Mouse (Mus musculus) bone marrow macrophage, adult 2 months (primary cell): Measurements from ENCODE around the gene Olfr1264. TPM values are rescaled to one million over a fixed set of nuclear protein-coding genes. Genes with fewer than 3 reads are reported as not detected.

Experiments used
- H3K27ac ChIP-seq: 2 replicates; pipeline ENCODE4 v1.5.1; 2012; ENCODE audit warnings: low read depth, low read length; ENCODE audit not compliant: insufficient read depth
- H3K4me1 ChIP-seq: 2 replicates; pipeline ENCODE4 v1.6.1; 2012; ENCODE audit warnings: low read length; ENCODE audit not compliant: control insufficient read depth, insufficient read depth
- H3K4me3 ChIP-seq: 2 replicates; pipeline ENCODE4 v1.5.1; 2012; ENCODE audit warnings: mild to moderate bottlenecking, low read length, moderate library complexity; ENCODE audit not compliant: insufficient read depth
- CTCF ChIP-seq: IDR thresholded peaks from 2 replicates; pipeline ENCODE4 v1.5.1; 2012; ENCODE audit warnings: low read depth, mild to moderate bottlenecking, low read length, moderate library complexity
- POLR2A ChIP-seq: IDR thresholded peaks from 2 replicates; pipeline ENCODE4 v1.6.1; 2012; ENCODE audit warnings: mild to moderate bottlenecking, low read depth, low read length, borderline replicate concordance
- polyA plus RNA-seq: library from polyadenylated mRNA; stranded (reverse); fragments of >200 nt; gene quantifications from 2 replicates; pipeline ENCODE4 v1.2.4, GENCODE M21; 2012; ENCODE audit not compliant: missing spikeins, insufficient read depth, insufficient read length

The Olfr1264 gene
- polyA plus RNA-seq: not detected in 2 replicates

DNA sequence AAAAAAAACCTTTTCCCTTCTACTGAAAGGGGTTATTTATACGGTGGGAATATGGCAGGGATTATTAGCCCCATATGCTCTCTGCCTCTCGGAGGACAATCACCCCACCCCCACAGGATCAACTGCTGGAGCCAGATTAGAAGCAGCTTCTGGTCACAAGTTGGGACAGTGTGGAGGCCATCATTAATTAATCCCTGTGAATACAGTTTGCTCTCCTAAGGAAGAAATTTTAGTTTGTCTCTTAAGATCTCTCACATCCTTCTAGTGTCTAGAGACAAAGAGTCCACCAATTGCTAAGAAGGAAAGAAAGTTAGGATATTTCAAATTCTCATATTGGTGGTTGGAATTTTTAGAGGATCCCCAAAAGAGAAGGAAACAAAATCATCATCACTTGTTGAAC lies at the start of gene Olfr1264:
Gene Olfr1264, minus strand, starts transcription at position 101 of the 400 bp plus-strand sequence.
- Histone ChIP-seq H3K4me3 (no peak within 1 kb of the TSS), H3K4me1 (no peaks in the 10 kb centered on the region), H3K27ac (no peak within 1 kb of the TSS)
- no peak for TF ChIP-seq CTCF
- no peak for TF ChIP-seq POLR2A

DNA sequence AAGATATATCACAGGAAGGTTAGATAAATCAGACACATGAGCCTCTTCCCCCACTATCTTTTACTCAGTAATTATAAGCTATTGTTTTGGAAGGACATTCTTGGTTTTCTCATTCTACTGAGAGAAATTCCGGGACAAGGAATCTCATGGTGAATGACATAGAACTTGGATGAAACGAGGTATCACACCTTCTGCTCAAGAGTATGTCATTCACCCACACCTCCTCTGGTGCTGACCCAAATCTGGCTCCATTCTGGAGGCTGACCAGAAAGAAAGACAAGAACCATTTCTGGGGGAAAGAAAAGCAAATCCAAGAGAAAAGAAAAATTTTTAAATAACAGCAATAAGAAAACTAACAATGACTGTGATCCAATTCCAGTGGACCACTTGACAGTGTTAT lies 44.7 kb upstream of the Olfr1264 start:
- no peak for TF ChIP-seq CTCF
- no peak for TF ChIP-seq POLR2A

DNA sequence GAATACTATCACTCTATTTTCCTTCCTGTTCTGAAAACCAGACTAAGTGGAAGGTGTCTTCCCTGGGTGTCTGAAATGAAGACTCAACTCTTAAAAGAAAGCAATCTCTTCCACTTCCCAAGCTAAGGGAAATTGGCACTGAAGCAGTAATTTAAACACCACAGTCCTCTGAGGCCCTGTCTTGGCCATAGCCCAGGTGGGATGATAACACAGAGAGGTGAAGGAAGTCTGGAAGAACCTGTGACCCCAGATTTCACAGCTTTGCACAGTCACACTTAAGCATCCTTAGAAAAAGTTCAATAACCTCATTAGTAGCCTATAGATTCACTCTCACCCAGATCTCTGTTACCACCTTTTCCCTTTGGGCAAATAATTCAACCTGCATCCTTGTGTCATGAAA lies 38.1 kb upstream of the Olfr1264 start, which contains the start of gene Olfr140:
Gene Olfr140, minus strand, starts transcription at position 101 of the 400 bp plus-strand sequence.
- TF ChIP-seq POLR2A (no peak), CTCF (no peak)

More for the DNA sequence above, 44.7 kb upstream of the Olfr1264 start:
- Histone ChIP-seq H3K4me1 (no peaks in the 10 kb centered on the region), H3K27ac (no peak overlapping the region), H3K4me3 (no peak overlapping the region)

DNA sequence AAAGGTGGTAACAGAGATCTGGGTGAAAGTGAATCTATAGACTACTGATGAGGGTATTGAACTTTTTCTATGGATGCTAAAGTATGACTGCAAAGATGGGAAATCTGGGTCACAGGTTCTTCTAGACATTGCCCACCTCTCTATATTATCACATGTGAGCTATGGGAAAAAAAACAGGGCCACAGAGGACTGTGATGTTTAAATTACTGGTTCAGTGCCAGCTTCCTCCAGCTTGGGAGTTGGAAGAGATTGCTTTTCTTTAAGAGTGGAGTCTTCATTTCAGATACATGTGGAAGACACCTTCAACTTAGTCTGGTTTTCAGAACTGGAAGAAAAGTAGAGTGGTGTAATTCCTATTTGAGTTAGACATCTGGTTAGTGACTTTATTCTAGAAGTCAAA lies 9.7 kb upstream of the Olfr1264 start, which contains the start of gene Olfr1265:
Gene Olfr1265, plus strand, starts transcription at position 301 of the 400 bp plus-strand sequence.
- no peak for TF ChIP-seq CTCF
- no peaks in the 10 kb centered on the region for H3K4me1 ChIP-seq

More for the DNA sequence above, 38.1 kb upstream of the Olfr1264 start, which contains the start of gene Olfr140:
- Histone ChIP-seq H3K27ac (no peak within 1 kb of the TSS), H3K4me1 (no peaks in the 10 kb centered on the region), H3K4me3 (no peak within 1 kb of the TSS)

DNA sequence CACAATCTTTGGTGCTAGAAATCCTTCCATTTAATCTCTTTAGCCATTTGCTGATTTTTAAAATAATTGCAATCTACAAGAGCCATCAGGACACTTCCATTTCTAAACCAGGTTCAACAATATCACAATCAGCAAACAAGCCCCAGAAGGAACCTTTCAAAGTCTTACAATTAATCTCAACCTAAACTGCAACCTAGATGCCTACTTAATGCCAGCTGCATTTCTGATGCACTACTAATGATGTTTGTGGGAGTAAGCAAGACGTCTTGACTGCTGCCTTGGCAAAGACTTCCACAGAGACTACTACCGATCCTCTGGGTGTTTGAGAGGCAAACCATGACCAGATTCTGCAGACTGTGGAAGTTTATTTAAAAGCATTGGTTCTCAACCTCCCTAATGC lies 13.5 kb downstream of the Olfr1264 start, which contains the start of gene Olfr1263:
Gene Olfr1263, plus strand, starts transcription at position 301 of the 400 bp plus-strand sequence.
- H3K4me3 ChIP-seq: no peak within 1 kb of the TSS
- H3K27ac ChIP-seq: no peak within 1 kb of the TSS
- TF ChIP-seq CTCF (no peak), POLR2A (no peak)
- H3K4me1 ChIP-seq: no peaks in the 10 kb centered on the region

More for the DNA sequence above, 9.7 kb upstream of the Olfr1264 start, which contains the start of gene Olfr1265:
- Histone ChIP-seq H3K27ac (no peak within 1 kb of the TSS), H3K4me3 (no peak within 1 kb of the TSS)

DNA sequence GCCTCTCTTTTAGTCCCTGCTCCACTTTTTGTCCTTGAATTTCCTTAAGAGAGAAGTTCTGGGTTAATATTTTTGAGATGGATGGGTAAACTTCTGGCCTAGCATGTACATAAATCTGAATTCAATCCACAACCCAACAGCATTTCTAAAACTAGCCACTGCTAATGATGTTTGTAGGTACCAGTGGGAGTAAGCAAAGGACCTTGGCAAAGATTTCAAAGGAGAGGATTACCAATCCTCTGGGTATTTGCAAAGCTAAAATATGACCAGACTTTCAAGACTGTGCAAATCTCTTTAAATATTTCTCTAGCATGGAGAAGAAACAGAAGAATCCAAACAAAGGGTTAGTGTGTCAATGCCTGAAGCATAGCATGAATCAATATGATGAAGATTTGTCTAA lies 25.5 kb downstream of the Olfr1264 start, which contains the start of gene Olfr1262:
Gene Olfr1262, plus strand, starts transcription at position 301 of the 400 bp plus-strand sequence.
- H3K4me1 ChIP-seq: no peaks in the 10 kb centered on the region
- TF ChIP-seq POLR2A: no peak
- no peak for TF ChIP-seq CTCF
- no peak within 1 kb of the TSS for H3K27ac ChIP-seq
- no peak within 1 kb of the TSS for H3K4me3 ChIP-seq

DNA sequence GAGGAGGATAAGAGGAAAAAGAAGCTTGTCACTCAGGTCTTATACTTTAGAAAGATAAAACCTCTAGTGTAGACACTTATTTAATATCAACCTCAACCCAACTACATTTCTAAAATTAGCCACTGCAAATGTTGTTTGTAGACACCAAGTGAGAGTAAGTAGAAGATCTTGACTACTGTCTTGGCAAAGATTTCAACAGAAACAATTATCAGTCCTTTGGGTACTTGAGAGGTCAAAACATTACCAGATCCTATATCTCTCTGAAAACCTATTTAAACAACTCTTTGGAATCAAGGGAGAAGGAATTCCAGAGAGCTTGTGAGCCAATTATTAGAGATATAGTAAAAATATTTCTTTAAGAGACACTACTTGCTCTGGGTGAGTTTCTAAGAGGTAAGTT lies 34.5 kb downstream of the Olfr1264 start, which contains the start of gene Olfr1261:
Gene Olfr1261, plus strand, starts transcription at position 301 of the 400 bp plus-strand sequence.
- Histone ChIP-seq H3K27ac (no peak within 1 kb of the TSS), H3K4me1 (no peaks in the 10 kb centered on the region), H3K4me3 (no peak within 1 kb of the TSS)
- no peak for TF ChIP-seq CTCF
- no peak for TF ChIP-seq POLR2A

DNA sequence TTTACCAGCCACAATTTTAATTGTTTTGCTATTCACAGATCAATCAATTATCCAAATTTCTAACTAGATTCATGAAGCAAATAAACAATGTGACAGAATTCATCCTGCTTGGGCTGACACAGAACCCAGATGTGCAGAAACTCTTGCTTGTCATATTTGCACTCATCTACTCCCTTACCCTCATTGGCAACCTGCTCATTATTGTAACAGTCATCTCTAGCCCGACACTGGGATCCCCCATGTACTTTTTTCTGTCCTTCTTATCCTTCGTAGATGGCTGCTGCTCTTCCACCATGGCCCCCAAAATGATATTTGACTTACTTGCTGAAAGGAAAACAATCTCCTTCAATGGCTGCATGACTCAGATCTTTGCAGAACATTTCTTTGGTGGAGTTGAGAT lies 47.7 kb downstream of the Olfr1264 start:
- no peak overlapping the region for H3K27ac ChIP-seq
- H3K4me3 ChIP-seq: no peak overlapping the region
- no peaks in the 10 kb centered on the region for H3K4me1 ChIP-seq
- TF ChIP-seq POLR2A (no peak), CTCF (no peak)

DNA sequence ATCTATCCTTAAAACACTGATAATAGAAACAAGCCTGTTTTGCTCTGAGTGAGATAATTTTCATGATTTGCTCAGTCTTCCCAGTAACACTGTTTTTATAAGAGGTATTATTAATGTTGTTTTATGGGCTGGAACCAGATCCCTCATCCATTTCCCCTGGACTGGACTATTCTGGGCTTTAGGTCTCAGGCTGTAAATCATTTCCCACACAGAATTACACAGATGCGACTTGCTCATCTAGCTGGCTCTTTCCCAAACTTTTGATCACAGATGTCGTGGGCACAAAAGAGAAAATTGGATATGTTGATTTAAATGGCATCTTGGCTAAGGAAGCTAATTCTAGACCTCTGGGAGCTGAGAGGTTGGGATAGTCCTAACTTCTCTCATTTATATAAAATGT lies 51.2 kb downstream of the Olfr1264 start, which contains the start of gene Olfr1260:
Gene Olfr1260, plus strand, starts transcription at position 157 of the 400 bp plus-strand sequence.
- no peak for TF ChIP-seq POLR2A
- no peak for TF ChIP-seq CTCF
- Histone ChIP-seq H3K4me3 (no peak within 1 kb of the TSS), H3K4me1 (no peaks in the 10 kb centered on the region), H3K27ac (no peak within 1 kb of the TSS)

Other genes with a start within 250 kb of the Olfr1264 start
- gene Olfr1254, start 232.0 kb downstream of the Olfr1264 start, polyA plus RNA-seq: 0.25 TPM in 1 of 2 replicates, not detected in the other
- not detected in 2 replicates for gene Olfr1255, start 213.5 kb downstream of the Olfr1264 start, polyA plus RNA-seq
- not detected in 2 replicates for gene Olfr1256, start 184.0 kb downstream of the Olfr1264 start, polyA plus RNA-seq
- gene Olfr48, start 177.4 kb downstream of the Olfr1264 start, polyA plus RNA-seq: not detected in 2 replicates
- not detected in 2 replicates for gene Olfr1257, start 147.1 kb downstream of the Olfr1264 start, polyA plus RNA-seq
- gene Olfr1258, start 98.3 kb downstream of the Olfr1264 start, polyA plus RNA-seq: not detected in 2 replicates
- gene Olfr1259, start 76.9 kb downstream of the Olfr1264 start, polyA plus RNA-seq: not detected in 2 replicates
- not detected in 2 replicates for gene Olfr1260, start 51.2 kb downstream of the Olfr1264 start, polyA plus RNA-seq
- not detected in 2 replicates for gene Olfr1261, start 34.4 kb downstream of the Olfr1264 start, polyA plus RNA-seq
- not detected in 2 replicates for gene Olfr1262, start 25.4 kb downstream of the Olfr1264 start, polyA plus RNA-seq
- gene Olfr1263, start 13.4 kb downstream of the Olfr1264 start, polyA plus RNA-seq: not detected in 2 replicates
- gene Olfr1265, start 9.8 kb upstream of the Olfr1264 start, polyA plus RNA-seq: not detected in 2 replicates
- gene Olfr140, start 38.0 kb upstream of the Olfr1264 start, polyA plus RNA-seq: not detected in 2 replicates
- not detected in 2 replicates for gene Olfr1269, start 95.8 kb upstream of the Olfr1264 start, polyA plus RNA-seq
- not detected in 2 replicates for gene Olfr32, start 116.7 kb upstream of the Olfr1264 start, polyA plus RNA-seq
- not detected in 2 replicates for gene Olfr1270, start 127.5 kb upstream of the Olfr1264 start, polyA plus RNA-seq
- not detected in 2 replicates for gene Olfr1506, start 198.9 kb upstream of the Olfr1264 start, polyA plus RNA-seq
- gene Olfr142, start 232.0 kb upstream of the Olfr1264 start, polyA plus RNA-seq: not detected in 2 replicates
- gene Olfr1271, start 245.5 kb upstream of the Olfr1264 start, polyA plus RNA-seq: 0.12 TPM in 1 of 2 replicates, not detected in the other